Mouse (Mus musculus): ENCODE measurements around the gene Adcy3.

DNA sequence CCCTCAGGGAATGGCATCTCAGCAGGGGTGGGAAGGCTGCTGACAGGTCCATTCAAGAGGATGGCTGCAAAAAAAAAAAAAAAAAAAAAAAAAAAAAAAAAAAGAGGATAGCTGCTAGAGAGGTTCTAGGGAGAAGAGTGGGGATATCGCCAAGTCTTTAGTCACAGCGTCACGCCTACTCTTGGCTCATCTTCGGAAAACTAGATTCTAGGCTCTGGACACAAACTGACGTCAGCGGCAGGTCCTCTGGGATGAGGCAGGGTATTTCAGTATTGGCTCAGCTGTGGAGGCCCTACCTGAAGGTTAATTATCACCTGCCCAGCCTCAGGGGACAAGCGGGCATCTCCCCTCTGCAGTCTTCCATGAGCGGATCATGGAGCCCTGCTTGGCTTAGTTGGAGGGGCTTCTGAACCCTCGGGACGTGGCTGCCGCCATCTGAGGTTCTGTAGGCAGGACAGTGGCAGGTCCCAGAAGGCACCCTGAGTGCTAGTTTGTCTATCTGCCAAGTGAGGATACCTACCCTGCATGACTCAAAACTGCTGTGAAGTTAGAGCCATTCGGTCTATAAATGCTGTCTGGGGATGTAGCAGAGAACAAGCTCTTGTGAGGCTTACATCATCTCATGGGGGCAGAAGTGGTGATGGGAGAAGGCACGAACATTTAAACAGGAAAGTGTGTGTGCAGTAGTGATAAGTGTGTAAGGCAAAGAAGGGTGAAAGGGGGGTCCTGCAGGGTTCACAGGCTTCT, 68.7 kb downstream of the Adcy3 start:
- no peak for TF ChIP-seq BHLHE40 (IDR thresholded peaks at IDR 0.05; ENCODE audit: low read depth, low read length)
- no peak for TF ChIP-seq USF2 (conservative IDR thresholded peaks at IDR 0.05; ENCODE audit: low read depth, low read length)
- no peak for TF ChIP-seq MAX (IDR thresholded peaks at IDR 0.05; ENCODE audit: low read length)
- no peak for TF ChIP-seq POLR2A (IDR thresholded peaks at IDR 0.05; ENCODE audit: low read depth, low read length)

All from CH12.LX (cell line).